Mouse (Mus musculus): ENCODE measurements at regions not wholly inside any gene's neighbourhood (a gene's known extent, or its start where the extent isn't known, plus 50 kb on each side); places are given as distances from the start of the nearest gene placed in this dataset.

GRCm38 (mm10) chr4:64145924-64146323 is 99.1 kb upstream of the Tnc start:
- no peaks in the 10 kb centered on the region for H3K9me3 ChIP-seq (ENCODE audit: low read length)
- 0 out of 2 replicates have a peak, but pooled peaks cover 6% of the 10 kb centered on the region for H3K4me1 ChIP-seq (ENCODE audit: insufficient read depth)
- DNase-seq (no peak), ATAC-seq (no peak)
- H3K27ac ChIP-seq (ENCODE audit: low read depth, low read length), result no peak overlapping the region
- H3K4me3 ChIP-seq (ENCODE audit: low read depth, low read length), result no peak overlapping the region
- no peaks in the 10 kb centered on the region for H3K36me3 ChIP-seq (ENCODE audit: insufficient read depth)
- no peak overlapping the region for H3K9ac ChIP-seq
- H3K4me2 ChIP-seq (ENCODE audit: low read depth), result no peak overlapping the region
- 34% methylated on average over 2 of the region's 2 CpGs for WGBS
- H3K27me3 ChIP-seq (ENCODE audit: insufficient read depth, low read length), result no peaks in the 10 kb centered on the region
- no peak for TF ChIP-seq CTCF (IDR thresholded peaks at IDR 0.05; ENCODE audit: low read depth)

GRCm38 (mm10) chr4:64142963-64143362 is 96.1 kb upstream of the Tnc start:
- 35% methylated on average over 2 of the region's 2 CpGs for WGBS
- no peak overlapping the region for H3K4me2 ChIP-seq (ENCODE audit: low read depth)
- no peak overlapping the region for H3K27ac ChIP-seq (ENCODE audit: low read depth, low read length)
- H3K9me3 ChIP-seq (ENCODE audit: low read length), result no peaks in the 10 kb centered on the region
- H3K27me3 ChIP-seq (ENCODE audit: insufficient read depth, low read length), result no peaks in the 10 kb centered on the region
- ATAC-seq (peak; percentile 73), DNase-seq (peak; percentile 64)
- TF ChIP-seq CTCF (IDR thresholded peaks at IDR 0.05; ENCODE audit: low read depth), result no peak
- H3K4me3 ChIP-seq (ENCODE audit: low read depth, low read length), result no peak overlapping the region
- no peaks in the 10 kb centered on the region for H3K36me3 ChIP-seq (ENCODE audit: insufficient read depth)
- H3K4me1 ChIP-seq (ENCODE audit: insufficient read depth), result no peaks in the 10 kb centered on the region
- no peak overlapping the region for H3K9ac ChIP-seq

GRCm38 (mm10) chr4:64142356-64142787 is 95.6 kb upstream of the Tnc start:
- H3K36me3 ChIP-seq (ENCODE audit: insufficient read depth), result no peaks in the 10 kb centered on the region
- no peaks in the 10 kb centered on the region for H3K9me3 ChIP-seq (ENCODE audit: low read length)
- H3K4me3 ChIP-seq (ENCODE audit: low read depth, low read length), result no peak overlapping the region
- ATAC-seq (peak; percentile 86), DNase-seq (peak; percentile 82)
- H3K4me1 ChIP-seq (ENCODE audit: insufficient read depth), result no peaks in the 10 kb centered on the region
- no peaks in the 10 kb centered on the region for H3K27me3 ChIP-seq (ENCODE audit: insufficient read depth, low read length)
- no peak overlapping the region for H3K4me2 ChIP-seq (ENCODE audit: low read depth)
- TF ChIP-seq CTCF (IDR thresholded peaks at IDR 0.05; ENCODE audit: low read depth), result peak; percentile 22
- 22% methylated on average over 5 of the region's 5 CpGs for WGBS
- no peak overlapping the region for H3K9ac ChIP-seq
- H3K27ac ChIP-seq (ENCODE audit: low read depth, low read length), result no peak overlapping the region

GRCm38 (mm10) chr4:64139836-64140235 is 93.0 kb upstream of the Tnc start:
- no peak for DNase-seq
- H3K27ac ChIP-seq (ENCODE audit: low read depth, low read length), result no peak overlapping the region
- no peak overlapping the region for H3K4me3 ChIP-seq (ENCODE audit: low read depth, low read length)
- no peak for ATAC-seq
- no peaks in the 10 kb centered on the region for H3K4me1 ChIP-seq (ENCODE audit: insufficient read depth)
- no peak overlapping the region for H3K4me2 ChIP-seq (ENCODE audit: low read depth)
- WGBS, result 74% methylated on average over 4 of the region's 4 CpGs
- no peaks in the 10 kb centered on the region for H3K9me3 ChIP-seq (ENCODE audit: low read length)
- H3K9ac ChIP-seq, result no peak overlapping the region
- no peak for TF ChIP-seq CTCF (IDR thresholded peaks at IDR 0.05; ENCODE audit: low read depth)
- no peaks in the 10 kb centered on the region for H3K36me3 ChIP-seq (ENCODE audit: insufficient read depth)
- H3K27me3 ChIP-seq (ENCODE audit: insufficient read depth, low read length), result no peaks in the 10 kb centered on the region

- no peak for TF ChIP-seq CTCF (IDR thresholded peaks at IDR 0.05; ENCODE audit: low read depth)
- Histone ChIP-seq H3K9ac (no peak overlapping the region), H3K36me3 (ENCODE audit: insufficient read depth) (no peaks in the 10 kb centered on the region), H3K27me3 (ENCODE audit: insufficient read depth, low read length) (no peaks in the 10 kb centered on the region), H3K4me3 (ENCODE audit: low read depth, low read length) (no peak overlapping the region), H3K27ac (ENCODE audit: low read depth, low read length) (no peak overlapping the region), H3K4me2 (ENCODE audit: low read depth) (no peak overlapping the region), H3K4me1 (ENCODE audit: insufficient read depth) (no peaks in the 10 kb centered on the region), H3K9me3 (ENCODE audit: low read length) (no peaks in the 10 kb centered on the region)
- ATAC-seq (no peak), DNase-seq (no peak)
- 65% methylated on average over 3 of the region's 3 CpGs for WGBS
Observed at GRCm38 (mm10) chr4:64135036-64135435, 88.2 kb upstream of the Tnc start.

GRCm38 (mm10) chr4:64129290-64129689 is 82.5 kb upstream of the Tnc start:
- 80% methylated on average over 1 of the region's 1 CpGs for WGBS
- Histone ChIP-seq H3K36me3 (ENCODE audit: insufficient read depth) (no peaks in the 10 kb centered on the region), H3K27me3 (ENCODE audit: insufficient read depth, low read length) (no peaks in the 10 kb centered on the region), H3K4me2 (ENCODE audit: low read depth) (no peak overlapping the region), H3K27ac (ENCODE audit: low read depth, low read length) (no peak overlapping the region), H3K4me3 (ENCODE audit: low read depth, low read length) (no peak overlapping the region), H3K4me1 (ENCODE audit: insufficient read depth) (no peaks in the 10 kb centered on the region), H3K9me3 (ENCODE audit: low read length) (no peaks in the 10 kb centered on the region), H3K9ac (no peak overlapping the region)
- TF ChIP-seq CTCF (IDR thresholded peaks at IDR 0.05; ENCODE audit: low read depth), result no peak
- ATAC-seq (no peak), DNase-seq (no peak)

- Histone ChIP-seq H3K9ac (no peak overlapping the region), H3K4me2 (ENCODE audit: low read depth) (no peak overlapping the region), H3K4me3 (ENCODE audit: low read depth, low read length) (no peak overlapping the region), H3K27ac (ENCODE audit: low read depth, low read length) (no peak overlapping the region), H3K9me3 (ENCODE audit: low read length) (no peaks in the 10 kb centered on the region), H3K27me3 (ENCODE audit: insufficient read depth, low read length) (no peaks in the 10 kb centered on the region), H3K4me1 (ENCODE audit: insufficient read depth) (no peaks in the 10 kb centered on the region), H3K36me3 (ENCODE audit: insufficient read depth) (no peaks in the 10 kb centered on the region)
- ATAC-seq, result no peak
- TF ChIP-seq CTCF (IDR thresholded peaks at IDR 0.05; ENCODE audit: low read depth), result no peak
- no peak for DNase-seq
- 88% methylated on average over 2 of the region's 2 CpGs for WGBS
Observed at GRCm38 (mm10) chr4:64124387-64125088, 77.7 kb upstream of the Tnc start.
